Mouse (Mus musculus) liver, adult (tissue): Measurements from ENCODE around the gene Id4.

Source experiments
- GATA4 ChIP-seq: IDR thresholded peaks from 2 replicates; pipeline ENCODE4 v1.6.1; 2014; ENCODE audit warnings: mild to moderate bottlenecking, low read length; ENCODE audit not compliant: insufficient replicate concordance

The Id4 gene

DNA sequence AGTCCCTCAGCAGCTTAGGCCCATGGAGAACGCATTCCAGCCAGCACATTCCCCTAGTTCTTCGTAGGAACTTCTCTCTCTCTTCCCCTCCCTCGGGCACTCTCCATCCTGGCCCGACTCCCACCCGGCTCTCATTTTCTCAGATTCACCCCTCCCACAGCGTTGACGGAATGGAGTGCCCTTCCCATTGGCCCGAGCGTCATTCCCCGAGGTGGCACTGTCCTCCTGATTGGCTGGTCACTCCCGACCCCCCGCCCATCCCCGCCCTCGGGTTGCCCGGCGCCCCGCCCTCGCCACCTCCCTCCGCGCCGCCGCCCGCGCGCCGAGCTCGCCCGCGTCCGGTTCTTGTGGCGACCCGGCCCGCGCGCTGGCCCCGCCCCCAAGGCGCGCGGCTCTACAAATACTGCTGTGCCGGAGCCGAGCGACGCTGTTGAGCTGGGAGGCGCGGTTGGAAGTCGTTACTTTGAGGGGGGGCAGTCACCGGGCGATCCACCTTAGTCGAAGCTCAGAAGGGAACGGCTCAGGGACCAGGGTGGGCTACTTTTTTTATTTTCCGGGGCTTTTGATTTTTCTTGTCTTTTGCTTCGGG, at the start of gene Id4:
Gene Id4 (plus strand): TSS at position 539 of the 589 bp plus-strand sequence.
- TF ChIP-seq GATA4: no peak

DNA sequence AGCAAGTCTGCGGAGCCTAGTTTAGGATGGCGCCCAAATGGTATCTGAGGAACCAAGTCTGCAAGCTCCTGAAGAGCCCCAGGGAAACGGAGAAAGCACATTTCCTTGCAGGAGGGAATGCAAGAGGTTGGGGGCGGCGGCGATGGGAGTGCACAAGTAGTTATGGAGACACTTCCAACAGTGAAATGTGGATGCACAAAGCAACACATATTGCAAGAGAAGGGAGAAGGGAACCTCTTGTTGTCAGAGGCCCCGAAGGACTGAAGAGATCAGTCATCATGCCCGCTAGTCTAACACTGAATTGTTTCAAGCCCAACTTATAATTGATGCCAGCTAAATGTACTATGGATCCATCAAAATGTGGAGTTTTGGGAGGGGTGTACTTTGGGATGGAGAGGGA, 33.9 kb upstream of the Id4 start:
- TF ChIP-seq GATA4: no peak

DNA sequence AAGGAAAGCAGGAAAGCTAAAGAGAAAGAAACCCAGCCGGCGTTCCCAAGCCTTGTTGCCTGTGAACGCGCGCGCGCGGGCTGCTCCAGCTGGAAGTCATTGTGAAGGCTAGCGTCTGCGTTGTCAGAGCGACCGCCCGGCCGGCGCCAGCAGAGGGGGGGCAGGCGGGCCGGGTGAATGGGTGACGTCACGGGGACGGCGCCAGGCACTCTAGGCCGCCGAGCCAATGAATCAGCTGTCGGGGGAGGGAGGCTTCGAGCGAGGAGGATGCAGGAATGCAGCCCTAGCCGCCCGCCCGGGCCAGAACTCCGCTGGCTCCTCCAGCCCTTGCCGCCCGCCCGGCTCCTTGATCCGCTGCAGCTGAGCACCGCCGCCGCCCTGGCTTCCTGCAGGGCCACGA, 33.3 kb upstream of the Id4 start:
- 0 out of 2 replicates have a peak, but pooled peaks have one; percentile 27 for TF ChIP-seq GATA4

DNA sequence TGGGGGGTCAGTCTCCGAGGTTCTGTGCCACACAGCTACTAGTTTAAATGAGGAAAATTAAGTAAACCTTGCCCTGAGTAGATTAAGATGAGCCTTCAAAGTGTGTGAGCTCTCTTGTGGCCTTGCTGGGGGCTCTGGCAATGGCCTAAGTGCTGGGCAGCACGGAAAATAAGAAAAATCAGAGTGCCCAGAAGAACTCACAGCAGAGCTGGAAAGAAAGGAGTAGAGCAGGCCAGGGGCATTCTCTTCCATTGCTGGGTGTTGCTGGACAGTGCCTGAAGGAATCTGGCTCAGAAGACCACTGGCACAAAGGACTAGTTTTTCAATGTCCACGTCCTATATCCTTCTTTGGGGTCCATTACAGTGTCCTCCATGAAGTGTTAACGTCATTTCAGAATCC, 32.9 kb upstream of the Id4 start:
- TF ChIP-seq GATA4: no peak

DNA sequence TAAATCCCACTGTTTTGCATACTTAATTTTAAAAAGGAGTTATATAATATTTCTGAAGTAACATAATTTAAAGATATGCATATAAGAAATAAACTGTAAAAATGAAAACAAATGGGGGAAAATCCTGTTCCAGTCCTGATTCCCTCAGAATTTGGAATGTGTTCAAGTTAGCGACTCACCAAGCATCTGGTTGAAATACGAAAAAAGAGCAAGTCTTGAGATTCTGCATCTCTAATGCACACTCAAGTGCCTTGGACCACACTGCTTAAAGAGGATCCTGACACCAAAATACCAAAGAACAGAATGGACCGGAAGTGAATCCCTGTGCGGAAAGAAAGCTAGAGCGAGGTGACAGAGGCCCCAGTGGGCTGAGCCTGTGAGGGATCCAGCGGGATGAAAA, 30.0 kb upstream of the Id4 start:
- TF ChIP-seq GATA4: no peak

DNA sequence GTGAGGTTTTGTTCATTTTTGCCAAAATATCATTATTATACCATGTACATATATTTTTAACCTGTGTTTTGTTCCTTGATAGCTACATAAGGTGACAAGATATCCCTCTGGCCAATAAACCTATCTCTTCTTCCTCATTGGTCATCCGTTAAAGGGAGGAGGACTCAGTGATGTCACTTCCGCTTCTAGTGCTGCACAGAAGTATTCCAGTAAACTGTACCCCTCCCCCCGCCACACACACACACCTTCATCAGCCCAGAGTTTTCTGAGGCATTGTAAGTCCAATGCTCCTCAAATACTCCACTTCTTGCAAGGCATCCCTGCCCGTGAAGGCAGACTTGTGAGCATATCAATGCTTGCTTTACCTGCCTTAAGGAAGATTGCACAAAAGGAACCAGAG, 24.6 kb upstream of the Id4 start:
- no peak for TF ChIP-seq GATA4

DNA sequence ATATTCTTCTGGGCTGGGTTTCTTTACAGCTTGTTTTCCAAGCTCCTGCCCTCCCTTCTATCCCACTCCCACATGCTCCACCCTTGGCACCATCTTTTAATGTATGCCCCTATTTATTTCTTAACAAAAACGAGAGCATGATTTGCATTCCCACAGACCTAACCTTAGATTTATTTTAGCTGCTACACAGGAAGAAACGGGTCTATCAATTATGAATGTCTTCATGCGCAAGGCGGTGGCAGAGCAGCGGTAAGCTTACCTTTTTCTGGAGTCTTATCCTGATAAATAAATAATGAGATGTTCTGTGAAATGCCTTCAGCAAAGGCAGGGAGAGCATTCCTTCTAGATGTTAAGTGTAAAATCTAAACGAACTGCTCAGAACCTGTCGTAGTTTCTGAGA, 24.2 kb upstream of the Id4 start:
- no peak for TF ChIP-seq GATA4

DNA sequence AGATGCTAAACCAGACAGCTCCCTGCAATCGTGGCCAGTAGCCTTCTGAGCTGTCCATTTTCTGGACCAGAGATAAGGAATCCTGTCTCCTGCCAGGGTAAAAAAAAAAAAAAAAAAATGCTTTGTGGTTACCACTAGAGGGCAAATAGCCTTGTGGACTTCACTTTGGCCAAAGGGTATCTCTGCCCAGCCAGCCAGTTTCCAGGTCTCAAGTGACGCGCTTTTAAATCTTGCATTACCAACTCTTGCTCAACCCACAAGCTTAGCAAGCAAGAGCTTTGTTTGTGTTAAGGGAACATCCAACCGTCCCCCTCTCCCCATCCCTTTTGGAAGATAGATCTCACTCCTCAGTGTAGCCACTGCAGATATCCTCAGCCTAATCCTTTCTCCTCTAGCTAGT, 23.5 kb upstream of the Id4 start:
- peak; percentile 37; the same call in 1 of the 2 replicates for TF ChIP-seq GATA4

DNA sequence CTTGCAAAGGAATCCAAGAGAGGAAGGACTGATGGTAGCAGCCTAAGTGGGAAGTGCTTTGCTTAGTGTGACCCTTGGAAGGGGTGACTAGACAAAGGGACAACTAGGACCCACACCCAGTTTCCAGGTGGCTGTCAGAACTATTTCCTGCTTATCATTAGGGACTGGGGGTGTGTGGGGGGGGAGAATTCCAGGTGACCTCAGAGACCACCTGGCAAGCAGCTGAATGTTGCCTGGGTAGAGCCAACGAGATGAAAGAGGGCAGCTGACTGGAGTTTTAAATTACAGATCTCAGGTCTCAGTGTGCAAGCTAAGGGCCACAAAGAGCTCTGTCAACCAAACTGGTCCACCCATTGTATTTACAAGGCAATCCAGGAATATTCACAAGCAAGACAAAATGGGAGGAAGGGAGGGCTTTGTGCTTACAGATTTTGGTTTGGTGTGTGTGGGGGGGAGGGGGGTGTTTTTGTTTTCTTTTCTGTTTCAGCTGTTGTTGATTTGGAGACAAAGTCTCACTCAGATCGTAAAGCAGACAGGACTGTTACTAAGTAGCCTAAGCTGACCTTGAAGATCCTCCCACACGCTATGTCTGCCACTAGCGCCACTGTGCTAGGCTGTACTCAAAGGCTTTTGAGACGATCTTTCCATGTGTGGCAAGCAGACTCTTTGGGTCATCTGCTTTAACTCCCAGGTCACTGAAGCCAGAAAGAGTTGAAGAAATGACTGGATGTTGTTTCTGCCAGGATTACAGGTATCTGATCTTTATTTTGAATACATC, 15.6 kb upstream of the Id4 start:
- TF ChIP-seq GATA4: no peak

DNA sequence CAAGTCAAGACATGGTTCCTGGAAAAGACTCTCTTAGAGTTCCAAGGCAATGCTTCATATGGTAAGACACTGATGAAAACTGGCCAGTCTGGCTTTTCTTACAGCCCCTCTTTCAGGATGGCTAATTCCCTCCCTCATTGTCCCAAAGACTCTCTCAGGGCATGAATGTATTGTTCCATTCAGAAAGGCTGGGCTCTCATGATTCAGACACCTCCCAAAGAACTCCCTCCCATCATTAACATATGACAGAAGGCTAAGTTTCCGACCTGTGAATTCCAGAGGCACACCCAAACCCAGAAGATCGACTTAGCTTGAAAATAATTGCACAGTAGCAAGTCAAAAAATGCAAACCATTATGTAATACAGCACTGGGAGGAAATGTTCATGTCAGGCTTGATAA, 8.5 kb upstream of the Id4 start:
- TF ChIP-seq GATA4: no peak

DNA sequence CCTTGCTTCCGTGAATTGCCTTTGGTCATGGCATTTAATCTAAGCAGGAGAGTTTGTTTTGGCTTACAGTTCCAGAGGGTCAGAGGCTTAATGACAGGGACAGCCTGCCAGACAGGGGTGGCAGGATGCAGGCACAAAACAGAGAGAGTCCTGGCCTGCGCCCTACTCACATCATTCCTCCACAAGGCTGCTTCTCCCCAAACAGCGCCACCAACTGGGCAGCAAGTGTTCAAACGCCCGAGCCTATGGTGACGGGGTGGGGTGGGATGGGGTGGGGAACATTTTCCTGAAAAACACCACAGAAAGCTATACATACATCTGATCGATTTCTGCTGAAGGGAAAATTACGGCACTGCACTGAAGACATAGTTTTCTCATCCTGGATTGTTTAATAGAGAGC, 6.0 kb upstream of the Id4 start:
- TF ChIP-seq GATA4: no peak

DNA sequence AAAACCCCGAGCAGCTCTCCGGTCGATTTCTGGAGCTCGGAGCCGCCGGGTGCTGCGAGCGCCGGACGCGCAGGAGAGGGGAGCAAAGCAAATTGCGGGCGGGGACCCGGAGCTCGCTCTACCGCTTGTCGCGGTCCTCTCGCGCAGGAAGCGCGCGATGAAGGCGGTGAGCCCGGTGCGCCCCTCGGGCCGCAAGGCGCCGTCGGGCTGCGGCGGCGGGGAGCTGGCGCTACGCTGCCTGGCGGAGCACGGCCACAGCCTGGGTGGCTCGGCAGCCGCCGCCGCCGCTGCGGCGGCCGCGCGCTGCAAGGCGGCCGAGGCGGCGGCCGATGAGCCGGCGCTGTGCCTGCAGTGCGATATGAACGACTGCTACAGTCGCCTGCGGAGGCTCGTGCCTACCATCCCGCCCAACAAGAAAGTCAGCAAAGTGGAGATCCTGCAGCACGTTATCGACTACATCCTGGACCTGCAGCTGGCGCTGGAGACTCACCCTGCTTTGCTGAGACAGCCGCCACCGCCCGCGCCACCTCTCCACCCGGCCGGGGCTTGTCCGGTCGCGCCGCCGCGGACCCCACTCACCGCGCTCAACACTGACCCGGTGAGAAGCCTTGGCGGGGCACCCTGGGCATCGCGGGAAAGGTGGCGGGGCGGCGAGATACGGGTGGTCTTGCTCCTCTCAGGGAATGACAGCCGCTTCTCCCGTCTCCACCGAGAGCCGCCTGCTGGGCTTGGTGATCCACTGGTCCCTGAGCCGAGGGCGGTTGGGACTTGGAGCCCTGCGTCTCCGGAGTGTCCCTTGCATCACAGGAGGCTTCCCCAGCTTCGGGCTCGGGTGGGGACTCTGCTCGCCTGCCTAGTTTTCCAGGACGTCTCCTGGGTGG, 553 bp downstream of the Id4 start:
- peak; percentile 6; the same call in 1 of the 2 replicates for TF ChIP-seq GATA4

DNA sequence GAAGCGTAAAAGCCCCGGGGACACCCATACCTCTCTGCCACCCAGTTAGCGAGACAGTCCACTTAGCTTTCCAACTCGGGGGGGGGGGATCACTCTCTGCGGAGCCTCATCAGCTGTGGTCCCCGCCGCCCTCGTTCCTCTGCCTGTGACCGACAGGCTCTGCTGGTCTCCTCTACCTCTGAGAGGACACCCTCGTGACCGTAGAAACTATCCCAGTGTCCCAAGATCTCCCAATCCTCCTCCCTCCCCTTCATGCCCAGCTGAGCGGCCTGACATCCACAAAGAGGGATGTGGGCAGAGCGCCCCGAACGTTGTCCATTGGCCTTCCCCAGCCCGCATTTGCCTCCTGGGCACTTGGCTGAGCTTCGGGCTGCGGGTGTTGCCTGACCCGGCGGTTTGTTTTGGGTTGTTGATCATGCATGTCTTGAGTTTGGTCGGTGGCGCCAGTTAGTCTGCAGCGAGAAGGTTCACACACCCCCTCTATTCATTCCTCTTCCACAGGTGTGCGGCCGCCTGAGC, 1.5 kb downstream of the Id4 start:
- no peak for TF ChIP-seq GATA4

DNA sequence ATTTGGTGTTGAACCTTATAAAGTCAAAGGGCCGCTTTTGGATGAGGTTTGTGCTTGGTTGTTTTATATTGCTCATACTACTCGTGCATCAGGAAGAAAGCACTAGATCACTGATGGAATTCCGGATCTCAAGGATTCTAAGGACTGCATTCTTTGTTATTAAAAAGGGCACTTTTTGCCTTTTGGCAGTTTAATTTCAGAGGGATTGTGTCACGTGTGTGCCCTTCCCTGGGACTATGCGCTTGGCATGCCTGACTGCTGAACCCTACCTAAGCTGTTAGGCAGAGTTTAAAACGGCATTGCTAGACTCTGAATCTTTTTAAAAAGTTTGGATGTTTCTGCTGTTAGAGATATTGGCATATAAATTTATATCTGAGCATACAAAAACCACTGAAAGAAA, 4.0 kb downstream of the Id4 start:
- TF ChIP-seq GATA4: no peak

DNA sequence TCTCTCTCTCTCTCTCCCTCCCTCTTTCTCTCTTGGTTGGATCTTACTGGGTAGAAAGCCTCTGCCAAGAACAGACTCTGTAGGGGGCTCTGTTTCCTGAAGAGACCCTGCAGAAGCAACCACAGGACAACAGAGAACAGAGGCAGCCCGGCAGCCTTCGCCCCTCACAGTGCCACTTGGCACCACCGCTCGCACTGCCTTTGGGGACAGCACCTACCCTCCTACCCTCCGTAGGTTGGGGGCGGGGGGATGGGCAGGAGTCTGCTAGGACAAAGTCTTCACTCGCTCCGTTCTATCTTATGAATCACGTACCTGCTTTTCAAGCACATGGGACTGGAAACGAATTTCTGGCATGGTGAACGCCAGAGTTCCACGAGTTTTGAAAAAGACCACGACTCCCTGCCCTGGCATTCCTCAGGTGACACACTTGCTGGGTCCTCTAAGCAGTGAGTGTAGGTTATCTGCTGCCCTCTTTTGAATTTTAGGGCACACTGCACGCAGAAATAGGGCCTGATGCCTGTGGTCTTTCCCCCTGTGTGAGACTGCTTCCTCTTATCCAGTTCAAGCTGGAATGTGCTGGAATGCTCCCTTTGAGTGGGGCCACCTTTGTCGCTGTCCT, 12.5 kb downstream of the Id4 start:
- TF ChIP-seq GATA4: no peak
